Mouse (Mus musculus) granulocyte monocyte progenitor cell, adult 5-6 weeks (primary cell): ENCODE data around the gene H2-Eb1. TPM values are rescaled to one million over a fixed set of nuclear protein-coding genes. Genes with fewer than 3 reads are reported as not detected.
A peak's percentile ranks its signal among the peaks of the same experiment; 100 is the strongest.

Experiments used
- ATAC-seq: replicated peaks from 2 replicates; pipeline ENCODE4 v1.8.0; 2016; ENCODE audit warnings: mild to moderate bottlenecking, moderate TSS enrichment, inconsistent platforms; ENCODE audit not compliant: poor library complexity, severe bottlenecking
- total RNA-seq, 2 experiments: library from RNA; stranded (forward) in 1 of 2; stranded (reverse) in 1 of 2; fragments of 200-712, 200-1000 nt in 1 of 2; fragments of >200 nt in 1 of 2; fragmentation: Nextera tagmentation in 1 of 2; gene quantifications; 2 replicates each; pipeline ENCODE4 v1.2.3; 2014 to 2017

H2-Eb1 gene
- total RNA-seq (2014; fragmentation: Nextera tagmentation) (not detected in 2 replicates), total RNA-seq (2017) (2.6 TPM in 2 replicates)

GRCm38 (mm10) chr17:34305380-34306030, at the start of gene H2-Eb1:
H2-Eb1 (plus strand) TSS chr17:34305867.
- peak; percentile 90 for ATAC-seq

- no peak for ATAC-seq
These were observed 49.2 kb upstream of the H2-Eb1 start for GRCm38 (mm10) chr17:34256501-34256900.

- ATAC-seq = peak; percentile 96
These were observed 47.9 kb upstream of the H2-Eb1 start, which contains the start of gene H2-Ab1 for GRCm38 (mm10) chr17:34257594-34258375. H2-Ab1 (plus strand) TSS chr17:34257689.

GRCm38 (mm10) chr17:34260551-34260950, 45.1 kb upstream of the H2-Eb1 start:
- ATAC-seq = no peak

GRCm38 (mm10) chr17:34261502-34261901, 44.2 kb upstream of the H2-Eb1 start:
- peak; percentile 26 for ATAC-seq

- ATAC-seq = peak; percentile 76
These were observed 42.6 kb upstream of the H2-Eb1 start for GRCm38 (mm10) chr17:34263068-34263467.

- 0 out of 2 replicates have a peak, but pooled peaks have one; percentile 24 for ATAC-seq
These were observed 41.8 kb upstream of the H2-Eb1 start for GRCm38 (mm10) chr17:34263811-34264371.

GRCm38 (mm10) chr17:34264452-34265351, 41.0 kb upstream of the H2-Eb1 start:
- peak; percentile 20 for ATAC-seq

- no peak for ATAC-seq
These were observed 37.4 kb upstream of the H2-Eb1 start for GRCm38 (mm10) chr17:34268262-34268661.

- no peak for ATAC-seq
These were observed 36.9 kb upstream of the H2-Eb1 start for GRCm38 (mm10) chr17:34268748-34269147.

GRCm38 (mm10) chr17:34269817-34270216, 35.9 kb upstream of the H2-Eb1 start:
- ATAC-seq = no peak

GRCm38 (mm10) chr17:34270230-34270629, 35.4 kb upstream of the H2-Eb1 start:
- no peak for ATAC-seq

GRCm38 (mm10) chr17:34270940-34271339, 34.7 kb upstream of the H2-Eb1 start:
- ATAC-seq = no peak

GRCm38 (mm10) chr17:34272102-34272501, 33.6 kb upstream of the H2-Eb1 start:
- no peak for ATAC-seq

GRCm38 (mm10) chr17:34280499-34281038, 25.1 kb upstream of the H2-Eb1 start:
- ATAC-seq = no peak

GRCm38 (mm10) chr17:34281836-34282235, 23.8 kb upstream of the H2-Eb1 start:
- ATAC-seq = no peak

GRCm38 (mm10) chr17:34285371-34285770, 20.3 kb upstream of the H2-Eb1 start:
- no peak for ATAC-seq

GRCm38 (mm10) chr17:34285848-34286247, 19.8 kb upstream of the H2-Eb1 start:
- no peak for ATAC-seq

GRCm38 (mm10) chr17:34286501-34286900, 19.2 kb upstream of the H2-Eb1 start:
- peak; percentile 49 for ATAC-seq

GRCm38 (mm10) chr17:34286999-34287398, 18.7 kb upstream of the H2-Eb1 start:
- ATAC-seq = peak; percentile 20; the same call in 1 of the 2 replicates
